In genomic region chr5:143175970-143176369, GRCm38 (mm10) we compare ENCODE assay signal across 27 mouse cellular contexts. TPM values are rescaled to one million over a fixed set of nuclear protein-coding genes. Genes with fewer than 3 reads are reported as not detected.
"Had no signal": no experiment of that assay in that cellular context is flagged by ENCODE, and none has a peak within 500 bp of the region (broad histone marks: within the 10 kb centered on the region; RNA-seq: fewer than 3 reads in every experiment).

No protein-coding gene starts in this region.

- DNase-seq: gastrocnemius, postnatal 14 days; gastrocnemius, postnatal 36 days; heart, adult 18-20 months; heart, postnatal 10 days; heart, postnatal 4 days; kidney, adult 11 months; kidney, adult 2 months; kidney, adult 9 months; kidney, postnatal 14 days; kidney, postnatal 36 days; layer of hippocampus, adult 9-11 months; layer of hippocampus, postnatal 36 days; left cerebral cortex, postnatal 4 days had no signal

- ATAC-seq: hindbrain, postnatal 0 days; intestine, embryonic 16.5 days had no signal

RNA-seq across cellular contexts. Expression of gene Spdye4b, which starts 4.8 kb away (rescaled TPM):
- total RNA-seq: gastrocnemius, adult 18-20 months; gastrocnemius, adult 8-10 months; gastrocnemius, postnatal 14 days; gastrocnemius, postnatal 36 days; heart, adult 18-20 months; heart, adult 8-10 months; heart, postnatal 10 days; heart, postnatal 25 days; heart, postnatal 4 days; hindbrain, postnatal 0 days; layer of hippocampus, adult 18-20 months; layer of hippocampus, adult 8-10 months; layer of hippocampus, postnatal 14 days; layer of hippocampus, postnatal 36 days; left cerebral cortex, adult 18-20 months; left cerebral cortex, adult 8-10 months; left cerebral cortex, postnatal 10 days; left cerebral cortex, postnatal 25 days; liver, adult 2 months had no signal

RNA-seq across cellular contexts. Expression of gene Olfr718-ps1, which starts 28.6 kb away (rescaled TPM):
- total RNA-seq: gastrocnemius, adult 18-20 months; gastrocnemius, postnatal 14 days; gastrocnemius, postnatal 36 days; heart, adult 18-20 months; heart, adult 8-10 months; heart, postnatal 25 days; heart, postnatal 4 days; hindbrain, postnatal 0 days; liver, adult 2 months had no signal

RNA-seq across cellular contexts. Expression of gene Spdye4a, which starts 50.7 kb away (rescaled TPM):
- total RNA-seq: gastrocnemius, adult 18-20 months; gastrocnemius, adult 8-10 months; gastrocnemius, postnatal 14 days; gastrocnemius, postnatal 36 days; heart, adult 18-20 months; heart, adult 8-10 months; heart, postnatal 10 days; heart, postnatal 25 days; heart, postnatal 4 days; layer of hippocampus, adult 18-20 months; layer of hippocampus, adult 8-10 months; layer of hippocampus, postnatal 14 days; layer of hippocampus, postnatal 36 days; left cerebral cortex, adult 18-20 months; left cerebral cortex, adult 8-10 months; left cerebral cortex, postnatal 10 days; left cerebral cortex, postnatal 25 days; left cerebral cortex, postnatal 4 days; liver, adult 2 months had no signal
